Mouse (Mus musculus) embryonic stem cell, embryonic (primary cell): ENCODE measurements around the gene Ccndbp1.

ENCODE experiments used
- CTCF ChIA-PET, 4 experiments: fragments of 300-600 bp in 2 of 4; fragments of 350-600 bp in 2 of 4; sonication (Branson Sonifier 250); formaldehyde crosslinking; loops; one replicate each; lab custom pipeline; 2022; ENCODE audit warnings: inconsistent platforms in 2 of 4; lab: Charles Lee
- POLR2A ChIA-PET, 4 experiments: fragments of 300-600 bp in 2 of 4; fragments of 350-600 bp in 2 of 4; sonication (Branson Sonifier 250); formaldehyde crosslinking; loops; one replicate each; lab custom pipeline; 2022; ENCODE audit warnings: antibody characterized with exemption in 4 of 4, inconsistent platforms in 1 of 4; lab: Charles Lee

The Ccndbp1 gene

DNA sequence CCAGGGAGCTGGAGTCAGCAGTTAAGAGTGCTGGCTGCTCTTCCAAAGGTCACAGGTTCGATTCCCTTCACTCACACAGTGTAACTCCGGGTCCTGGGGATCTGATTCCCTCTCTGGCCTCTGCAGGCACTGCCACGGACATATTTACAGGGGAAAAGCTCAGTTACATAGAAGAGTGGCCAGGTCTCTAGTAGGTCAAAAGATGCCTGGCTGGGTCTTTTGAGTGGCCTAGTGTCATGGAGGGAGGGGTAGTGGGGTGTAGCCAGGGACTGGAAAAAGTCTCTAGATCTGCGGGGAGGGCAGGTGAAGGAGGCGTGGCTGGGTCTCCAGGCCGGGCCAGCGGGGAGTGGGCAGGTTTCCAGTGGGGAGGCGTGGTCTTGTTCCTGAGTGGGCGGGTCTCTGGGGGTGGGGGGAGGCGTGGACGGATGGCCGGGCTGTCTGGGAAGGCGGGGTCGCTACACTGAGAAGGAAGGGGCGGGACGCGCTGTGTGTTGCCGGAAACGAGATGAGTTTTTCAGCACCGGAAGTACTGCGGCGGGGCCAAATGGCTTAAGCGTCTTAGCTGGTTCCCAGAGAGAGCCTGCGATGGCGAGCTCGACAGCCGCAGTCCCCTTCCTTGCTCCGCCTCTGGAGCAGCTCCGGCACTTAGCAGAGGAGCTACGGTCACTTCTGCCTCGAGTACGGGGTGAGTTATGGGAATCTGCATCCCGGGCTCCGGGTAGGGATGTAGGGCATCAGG is at the start of gene Ccndbp1:
Gene Ccndbp1 (plus strand): TSS at position 479 of the 739 bp plus-strand sequence.
- CTCF ChIA-PET, result interaction anchor here in 2 of 4 experiments (0.6 to 1.0 kb wide), 3 partner anchors 13 to 35 kb away, joined by 3 read pairs; no protein-coding TSS in a partner anchor
- POLR2A ChIA-PET, result interaction anchor here in 3 of 4 experiments (0.6 to 2.0 kb wide), 14 partner anchors 9 to 441 kb away, joined by 3 to 7 read pairs (median 4); partner anchors contain the start of genes Adal (in 2 of the 3), Lcmt2 (in 2 of the 3), Ubr1 (in 2 of the 3) and Serf2 (in 1 of the 3)

DNA sequence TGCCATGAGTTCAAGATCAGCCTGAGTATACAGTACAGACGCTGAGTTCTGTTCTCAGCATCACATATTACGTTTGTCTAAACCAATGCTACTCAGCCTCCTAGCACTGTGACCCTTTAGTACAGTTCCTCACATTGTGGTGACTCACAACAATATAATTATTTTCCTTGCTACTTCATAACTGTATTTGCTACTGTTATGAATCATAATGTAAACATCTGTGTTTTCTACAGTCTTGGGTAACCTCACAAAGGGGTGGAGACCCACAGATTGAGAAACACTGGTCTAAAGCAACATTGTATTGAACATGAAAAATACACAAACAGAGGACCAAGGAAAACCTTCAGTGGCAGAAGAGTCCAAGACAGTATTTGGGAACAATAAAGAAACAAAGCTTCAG is 48.8 kb upstream of the Ccndbp1 start:
- POLR2A ChIA-PET, result interaction anchor here in 1 of 4 experiments (1.4 kb wide), 1 partner anchor 11 kb away, joined by 7 read pairs; the partner anchor contains the start of gene Ubr1
- CTCF ChIA-PET, result interaction anchor here in 1 of 4 experiments (0.6 kb wide), 1 partner anchor 86 kb away, joined by 4 read pairs; no protein-coding TSS in a partner anchor

DNA sequence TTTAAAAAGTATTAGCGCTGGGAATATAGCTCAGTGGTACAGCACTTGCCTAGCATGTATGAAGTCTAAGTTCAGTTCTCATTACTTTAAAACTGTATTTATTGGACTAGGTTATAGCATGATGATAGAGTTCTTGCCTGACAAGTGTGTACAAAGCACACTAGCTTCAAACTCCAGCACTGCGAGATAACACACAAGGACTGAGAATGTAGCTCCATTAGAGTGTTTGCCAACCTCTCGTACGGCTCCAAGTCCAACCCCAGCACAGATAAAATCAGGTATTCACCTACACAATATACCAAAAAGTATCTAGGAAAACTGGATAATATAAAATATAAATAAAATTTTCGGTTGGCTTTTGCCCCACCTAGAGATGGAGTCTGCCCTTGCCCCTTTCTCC is 48.4 kb upstream of the Ccndbp1 start:
- POLR2A ChIA-PET, result interaction anchor here in 1 of 4 experiments (1.4 kb wide), 1 partner anchor 11 kb away, joined by 7 read pairs; the partner anchor contains the start of gene Ubr1
- CTCF ChIA-PET, result interaction anchor here in 1 of 4 experiments (0.6 kb wide), 1 partner anchor 86 kb away, joined by 4 read pairs; no protein-coding TSS in a partner anchor

DNA sequence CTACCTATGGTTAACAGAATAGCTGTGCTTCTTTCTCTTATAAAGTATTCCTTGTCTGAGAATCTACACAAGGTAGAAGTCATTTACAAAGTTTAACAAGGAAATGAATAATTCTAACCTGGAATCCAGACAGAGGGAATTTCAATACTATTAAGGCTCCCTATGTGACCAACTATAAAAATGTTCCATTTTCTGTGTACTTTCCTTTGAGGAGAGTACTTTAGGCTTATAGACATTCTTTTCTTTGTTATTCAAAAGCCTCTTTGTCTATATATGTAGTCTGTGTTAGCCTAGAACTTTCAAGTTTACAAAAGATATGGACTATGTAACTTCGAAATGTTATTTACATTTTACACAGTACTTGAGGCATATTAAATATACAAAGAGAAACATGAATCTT is 47.9 kb upstream of the Ccndbp1 start:
- POLR2A ChIA-PET, result interaction anchor here in 2 of 4 experiments (0.6 to 1.6 kb wide), 3 partner anchors 10 to 233 kb away, joined by 3 to 7 read pairs (median 3); partner anchors contain the start of gene Ubr1 (in 2 of the 2)

DNA sequence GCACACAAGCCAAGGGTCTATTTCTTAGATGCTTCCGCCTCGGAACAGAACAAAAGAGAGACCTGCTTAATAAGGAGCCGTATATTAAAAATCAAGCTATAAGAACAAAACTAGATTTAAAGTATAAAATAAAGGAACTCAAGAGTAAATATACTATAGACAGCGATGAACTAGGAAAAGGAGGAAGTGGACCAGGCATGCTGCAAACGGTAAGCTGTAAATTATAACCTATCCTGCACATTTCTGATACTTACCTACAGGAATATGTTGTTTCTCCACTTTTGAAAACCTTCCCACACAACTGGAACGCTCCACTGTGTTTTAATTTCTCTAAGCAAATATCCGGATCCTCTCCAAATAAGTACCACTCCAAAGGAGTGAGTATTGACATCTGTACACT is 45.1 kb upstream of the Ccndbp1 start:
- CTCF ChIA-PET, result no interaction called here
- POLR2A ChIA-PET, result no interaction called here

More for the DNA sequence above, 47.9 kb upstream of the Ccndbp1 start:
- CTCF ChIA-PET, result no interaction called here

DNA sequence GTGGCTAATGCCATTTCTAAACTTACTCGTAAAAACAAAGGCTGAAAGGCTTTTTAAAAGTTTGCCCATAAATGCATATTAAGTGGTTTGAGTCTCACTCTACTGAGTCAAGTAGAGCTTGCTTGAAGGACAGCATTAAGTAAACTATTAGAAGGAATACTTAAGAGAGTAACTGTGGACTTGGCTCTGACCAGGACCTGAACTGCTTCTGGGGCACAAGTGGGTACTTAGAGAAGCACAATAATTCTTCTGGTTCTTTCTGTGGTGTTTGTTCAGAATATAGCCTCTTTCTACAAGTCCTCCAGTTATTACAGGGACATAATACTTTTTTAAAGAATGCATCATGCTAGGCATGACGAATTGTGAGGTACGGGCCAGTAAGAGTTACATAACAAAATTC is 42.7 kb upstream of the Ccndbp1 start:
- POLR2A ChIA-PET, result interaction anchor here in 1 of 4 experiments (0.8 kb wide), 1 partner anchor 175 kb away, joined by 3 read pairs; the partner anchor contains the start of genes Adal and Lcmt2
- CTCF ChIA-PET, result interaction anchor here in 1 of 4 experiments (0.6 kb wide), 1 partner anchor 388 kb away, joined by 3 read pairs; no protein-coding TSS in a partner anchor

DNA sequence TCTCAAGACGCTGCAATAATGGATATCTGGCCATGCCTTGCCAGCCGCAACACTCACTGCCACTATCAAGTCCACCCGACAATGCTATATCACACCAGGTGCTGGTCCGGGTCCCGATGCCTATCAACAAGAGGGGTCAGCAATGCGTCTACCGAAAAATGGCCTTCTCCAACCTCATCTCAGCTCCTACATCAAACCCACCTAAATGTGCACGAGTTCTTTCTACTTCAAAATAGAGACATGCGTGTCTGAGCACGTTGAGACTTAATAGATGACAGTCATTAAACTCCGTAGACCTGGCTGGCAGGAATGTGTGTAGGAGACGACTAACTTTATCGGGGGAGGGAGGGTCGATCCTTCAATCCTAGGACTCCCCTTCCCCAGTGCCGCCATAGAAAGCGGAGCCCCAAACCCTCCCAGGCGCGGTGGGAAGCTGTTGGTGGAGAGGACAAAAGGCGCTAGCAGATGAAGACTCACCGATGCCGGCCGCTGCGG is 38.1 kb upstream of the Ccndbp1 start:
- CTCF ChIA-PET, result interaction anchor here in 2 of 4 experiments (0.9 to 1.2 kb wide), 2 partner anchors 16 to 18 kb away, joined by 3 read pairs; no protein-coding TSS in a partner anchor

DNA sequence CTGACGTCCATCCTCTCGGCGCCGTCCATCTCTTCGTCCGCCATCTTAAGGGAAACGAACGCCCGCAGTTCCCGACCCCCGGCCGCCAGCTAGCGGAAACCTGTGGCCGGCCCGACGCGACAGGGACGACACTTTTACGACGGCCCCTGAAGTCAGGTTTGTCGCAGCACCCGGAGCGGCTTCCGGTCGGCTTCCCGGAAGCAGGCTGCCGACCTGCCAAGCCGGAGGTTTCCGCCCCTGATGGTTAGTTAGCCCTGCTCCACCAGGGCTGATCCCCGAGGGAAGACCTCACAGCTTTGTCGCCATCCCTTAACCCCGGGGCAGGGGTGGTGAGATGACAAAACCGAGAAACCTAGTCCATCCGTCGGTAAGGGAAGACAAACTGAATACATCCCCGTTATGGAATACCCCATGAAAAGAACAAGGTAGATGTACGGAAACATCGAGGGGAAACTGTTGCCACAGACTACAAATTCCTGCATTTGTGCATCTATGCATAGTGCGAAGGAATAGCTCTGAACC is 37.6 kb upstream of the Ccndbp1 start, which contains the start of gene Ubr1:
Gene Ubr1 (minus strand): TSS at position 157 of the 522 bp plus-strand sequence.
- ChIA-PET POLR2A (interaction anchor here in 3 of 4 experiments (0.6 to 3.6 kb wide), 16 partner anchors 10 to 1935 kb away, joined by 3 to 19 read pairs (median 4); partner anchors contain the start of genes Ccndbp1 (in 2 of the 3), Tubgcp4 (in 2 of the 3), Adal (in 1 of the 3) and Lcmt2 (in 1 of the 3)), CTCF (interaction anchor here in 3 of 4 experiments (0.5 to 1.2 kb wide), 4 partner anchors 16 to 602 kb away, joined by 3 read pairs; no protein-coding TSS in a partner anchor)

More for the DNA sequence above, 38.1 kb upstream of the Ccndbp1 start:
- POLR2A ChIA-PET, result interaction anchor here in 3 of 4 experiments (0.7 to 3.6 kb wide), 16 partner anchors 9 to 565 kb away, joined by 3 to 19 read pairs (median 4); partner anchors contain the start of genes Tubgcp4 (in 2 of the 3), Adal (in 1 of the 3), Ccndbp1 (in 1 of the 3) and Lcmt2 (in 1 of the 3)

DNA sequence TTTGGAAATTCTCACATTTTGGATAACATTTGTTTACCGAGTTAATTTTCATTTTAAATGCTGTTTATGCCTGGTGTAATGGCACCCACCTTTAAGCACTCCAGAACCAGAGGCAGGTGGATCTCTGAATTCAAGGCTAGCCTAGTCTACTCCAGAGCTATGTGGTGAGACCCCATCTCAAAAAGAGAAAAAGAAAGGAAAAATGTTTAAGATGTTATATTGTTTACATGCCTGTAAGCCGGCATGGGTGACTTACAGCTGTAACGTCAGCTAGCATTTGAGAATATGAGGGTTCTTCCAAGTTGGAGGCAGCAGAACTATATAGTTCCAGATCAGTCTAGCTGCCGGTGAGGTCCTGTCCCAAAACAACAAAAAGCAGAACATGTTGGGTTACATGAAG is 36.4 kb upstream of the Ccndbp1 start:
- ChIA-PET CTCF (interaction anchor here in 2 of 4 experiments (0.6 to 1.6 kb wide), 2 partner anchors 130 to 222 kb away, joined by 4 read pairs; no protein-coding TSS in a partner anchor), POLR2A (interaction anchor here in 2 of 4 experiments (0.5 to 3.6 kb wide), 5 partner anchors 9 to 477 kb away, joined by 3 to 19 read pairs (median 4); partner anchors contain the start of genes Adal (in 1 of the 2), Lcmt2 (in 1 of the 2) and Serf2 (in 1 of the 2))

DNA sequence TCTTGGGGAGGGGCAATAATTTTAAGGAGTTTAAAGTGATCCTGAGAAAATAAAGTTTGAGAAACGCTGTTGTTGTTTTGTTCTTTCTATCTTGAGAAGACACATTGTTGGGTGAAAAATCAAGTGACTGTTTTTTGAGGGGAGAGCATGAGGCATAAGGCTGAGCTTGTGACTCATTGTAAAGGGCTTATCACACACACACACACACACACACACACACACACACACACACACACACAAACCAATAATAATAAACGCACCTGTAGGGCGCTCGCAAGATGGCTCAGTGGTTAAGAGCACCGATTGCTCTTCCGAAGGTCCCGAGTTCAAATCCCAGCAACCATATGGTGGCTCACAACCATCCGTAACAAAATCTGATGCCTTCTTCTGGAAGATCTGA is 35.9 kb upstream of the Ccndbp1 start:
- CTCF ChIA-PET, result interaction anchor here in 3 of 4 experiments (0.6 to 1.6 kb wide), 5 partner anchors 9 to 887 kb away, joined by 3 to 4 read pairs (median 3); partner anchors contain the start of genes Adal (in 1 of the 3) and Lcmt2 (in 1 of the 3)
- POLR2A ChIA-PET, result interaction anchor here in 3 of 4 experiments (0.5 to 3.6 kb wide), 8 partner anchors 9 to 476 kb away, joined by 3 to 19 read pairs (median 4); partner anchors contain the start of genes Lcmt2 (in 2 of the 3), Adal (in 1 of the 3) and Serf2 (in 1 of the 3)

DNA sequence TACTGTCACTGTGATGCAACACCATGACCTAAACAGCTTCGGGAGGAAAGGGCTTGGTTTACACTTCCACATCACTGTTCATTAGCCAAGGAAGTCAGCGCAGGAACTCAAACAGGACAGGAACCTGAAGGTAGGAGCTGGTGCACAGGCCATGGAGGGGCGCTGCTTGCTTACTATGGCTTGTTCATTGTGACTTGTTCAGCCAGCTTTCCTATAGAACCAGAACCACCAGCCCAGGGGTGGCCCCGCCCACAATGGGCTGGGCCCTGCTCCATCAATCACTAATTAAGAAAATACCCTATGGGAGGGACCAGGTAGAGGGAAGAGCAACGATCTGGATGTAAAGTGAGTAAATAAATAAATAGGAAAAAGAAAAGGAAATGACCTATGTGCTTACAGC is 35.2 kb upstream of the Ccndbp1 start:
- POLR2A ChIA-PET, result interaction anchor here in 3 of 4 experiments (0.7 to 3.6 kb wide), 10 partner anchors 8 to 476 kb away, joined by 3 to 19 read pairs (median 3); partner anchors contain the start of genes Lcmt2 (in 2 of the 3), Adal (in 1 of the 3), Catsper2 (in 1 of the 3) and Ccndbp1 (in 1 of the 3)

DNA sequence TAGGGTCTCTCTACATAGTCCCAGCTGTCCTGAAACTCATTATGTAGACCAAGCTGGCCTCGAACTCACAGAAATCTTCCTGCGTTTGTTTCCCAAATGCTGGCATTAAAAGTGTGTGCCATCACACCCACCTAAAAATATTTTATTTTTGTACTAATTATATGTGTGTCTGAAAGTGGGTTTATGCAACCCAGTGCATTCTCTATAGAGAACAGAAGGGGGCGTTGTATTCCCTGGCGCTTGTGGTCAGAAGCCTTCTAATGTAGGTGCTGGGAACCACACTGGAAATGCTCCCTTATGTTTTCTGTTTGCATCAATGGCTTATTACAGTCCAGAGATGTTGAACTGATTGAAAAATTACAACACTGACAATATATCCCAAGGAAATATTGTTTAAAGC is 31.9 kb upstream of the Ccndbp1 start:
- ChIA-PET CTCF (no interaction called here), POLR2A (no interaction called here)

More for the DNA sequence above, 35.2 kb upstream of the Ccndbp1 start:
- CTCF ChIA-PET, result interaction anchor here in 3 of 4 experiments (0.6 to 1.6 kb wide), 6 partner anchors 9 to 168 kb away, joined by 3 to 5 read pairs (median 3); partner anchors contain the start of genes Adal (in 1 of the 3), Ccndbp1 (in 1 of the 3) and Lcmt2 (in 1 of the 3)

DNA sequence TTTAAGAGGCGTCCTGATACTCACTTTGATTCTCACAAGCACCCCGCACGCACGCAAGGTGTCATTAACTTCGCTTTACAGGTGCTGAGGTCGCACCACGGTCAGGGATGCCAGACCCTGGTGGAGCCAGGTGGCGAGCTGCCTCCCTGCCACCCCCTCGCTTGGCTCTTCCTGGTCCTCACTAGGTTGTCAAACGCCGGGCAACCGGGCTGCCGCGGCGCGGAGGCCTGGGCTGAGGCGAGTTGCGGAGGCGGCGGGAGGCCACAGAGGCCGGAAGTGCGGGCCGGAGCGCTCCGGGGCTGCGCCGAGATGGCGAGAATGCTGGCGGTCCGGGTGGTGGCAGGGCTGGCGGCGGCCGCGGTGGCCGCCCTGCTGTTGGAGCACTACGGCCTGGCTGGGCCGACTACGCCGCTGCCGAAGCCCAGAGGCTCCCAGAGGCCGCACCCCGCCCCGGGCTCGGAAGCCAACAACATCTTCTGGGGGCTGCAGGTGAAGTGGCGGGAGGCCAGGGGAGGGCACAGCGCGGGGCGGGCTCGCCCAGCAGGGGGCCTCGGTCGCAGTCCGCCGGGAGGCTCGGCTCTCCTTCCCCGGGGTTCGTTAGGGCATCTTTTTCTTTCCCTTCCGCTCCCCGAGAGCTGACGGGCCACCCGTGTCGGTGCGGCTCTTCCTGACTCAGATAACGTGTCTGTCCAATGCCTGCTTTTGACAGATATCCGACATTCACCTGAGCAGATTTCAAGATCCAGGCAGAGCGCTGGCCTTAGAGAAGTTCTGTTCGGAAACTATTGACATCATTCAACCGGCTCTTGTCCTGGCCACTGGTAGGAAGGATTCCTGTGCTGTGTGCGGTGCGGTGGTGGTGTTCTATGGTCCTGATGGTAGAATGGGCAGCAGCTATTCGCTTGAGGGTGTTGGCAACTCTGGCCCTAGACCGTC is 30.9 kb upstream of the Ccndbp1 start, which contains the start of gene Tmem62:
Gene Tmem62 (plus strand): TSS at position 28 of the 936 bp plus-strand sequence.
- ChIA-PET POLR2A (interaction anchor here in 3 of 4 experiments (0.7 to 1.6 kb wide), 3 partner anchors 10 to 163 kb away, joined by 3 to 7 read pairs (median 3); partner anchors contain the start of genes Adal (in 1 of the 3) and Lcmt2 (in 1 of the 3)), CTCF (interaction anchor here in 1 of 4 experiments (1.1 kb wide), 1 partner anchor 125 kb away, joined by 3 read pairs; no protein-coding TSS in a partner anchor)

DNA sequence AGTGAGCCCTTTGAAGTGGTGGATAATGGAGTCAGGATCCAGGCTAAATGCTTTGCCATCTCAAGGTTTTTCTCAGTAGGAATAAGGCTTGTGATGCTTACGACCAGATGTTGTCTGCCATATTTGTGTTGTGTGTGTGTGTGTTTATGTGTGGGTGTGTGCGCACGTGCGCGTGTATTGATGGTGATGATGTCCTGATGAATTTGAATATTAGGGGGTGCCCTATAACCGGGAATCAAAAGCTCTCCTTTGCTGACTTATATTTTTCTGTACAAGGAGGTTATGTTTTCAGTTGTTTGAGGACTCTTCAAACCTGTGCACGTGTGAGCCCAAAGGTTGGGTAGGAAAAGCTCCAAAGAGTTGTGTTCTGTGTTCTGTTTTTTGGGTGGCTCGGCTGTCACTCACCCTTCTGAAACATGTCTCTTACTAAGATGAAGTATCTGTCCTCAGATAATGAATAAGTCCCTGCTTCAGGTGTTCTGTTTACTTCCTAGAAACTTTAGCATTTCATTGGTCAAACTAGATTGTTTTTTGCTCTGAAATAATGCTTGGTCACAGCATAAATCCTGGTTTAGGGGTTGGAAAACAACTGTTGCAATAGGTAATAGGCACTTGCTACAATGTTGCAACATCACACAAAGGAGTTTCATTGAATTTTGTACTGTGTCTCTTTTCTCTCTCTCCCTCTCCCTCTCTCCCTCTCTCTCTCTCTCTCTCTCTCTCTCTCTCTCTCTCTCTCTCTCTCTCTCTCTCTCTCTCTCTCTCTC is 30.1 kb upstream of the Ccndbp1 start:
- ChIA-PET CTCF (interaction anchor here in 1 of 4 experiments (1.1 kb wide), 1 partner anchor 124 kb away, joined by 3 read pairs; no protein-coding TSS in a partner anchor), POLR2A (interaction anchor here in 3 of 4 experiments (0.7 to 1.6 kb wide), 4 partner anchors 11 to 162 kb away, joined by 3 to 7 read pairs (median 5); partner anchors contain the start of genes Adal (in 2 of the 3) and Lcmt2 (in 2 of the 3))

DNA sequence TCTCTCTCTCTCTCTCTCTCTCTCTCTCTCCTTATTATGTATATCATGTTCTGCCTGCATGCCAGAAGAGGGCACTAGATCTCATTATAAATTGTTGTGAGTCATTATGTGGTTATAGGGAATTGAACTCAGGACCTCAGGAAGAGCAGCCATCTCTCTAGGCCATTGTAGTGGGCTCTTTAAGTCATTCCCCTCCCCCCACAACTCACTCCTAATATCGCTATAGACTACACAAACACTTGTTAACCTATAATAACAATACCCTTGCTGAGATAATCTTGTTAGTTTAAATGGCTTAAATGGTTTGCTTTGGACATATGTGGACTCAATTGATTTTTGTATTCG is 29.5 kb upstream of the Ccndbp1 start:
- CTCF ChIA-PET, result interaction anchor here in 1 of 4 experiments (0.6 kb wide), 1 partner anchor 1640 kb away, joined by 3 read pairs; no protein-coding TSS in a partner anchor
- POLR2A ChIA-PET, result interaction anchor here in 2 of 4 experiments (0.7 to 1.6 kb wide), 2 partner anchors 161 to 162 kb away, joined by 7 read pairs; partner anchors contain the start of genes Adal (in 2 of the 2) and Lcmt2 (in 2 of the 2)
